Comparison of ENCODE assay signal across 19 mouse cellular contexts in genomic region chr7:127153477-127153876, GRCm38 (mm10). TPM values are rescaled to one million over a fixed set of nuclear protein-coding genes. Genes with fewer than 3 reads are reported as not detected.
DNase-seq lines count a peak whose midpoint lies in the region; ATAC-seq and TF ChIP-seq lines count a peak whose summit lies in the region.
"Had no signal": no experiment of that assay in that cellular context is flagged by ENCODE, and none has a peak within 500 bp of the region (broad histone marks: within the 10 kb centered on the region; RNA-seq: fewer than 3 reads in every experiment).

No protein-coding gene starts in this region.

- ATAC-seq in heart, embryonic 15.5 days (replicated peaks; ENCODE audit: insufficient number of reproducible peaks, insufficient read depth, low FRiP score, low read depth): no peak
- no peak for ATAC-seq in heart, embryonic 11.5 days (replicated peaks; ENCODE audit: insufficient number of reproducible peaks, low FRiP score, low TSS enrichment)
- ATAC-seq in frontal cortex, adult (ENCODE audit: low TSS enrichment): no peak
- ATAC-seq: intestine, embryonic 15.5 days had no signal

- no peaks in the 10 kb centered on the region for H3K79me2 ChIP-seq in MEL (ENCODE audit: control insufficient read depth, insufficient read depth, low read length, poor library complexity)

- TF ChIP-seq EP300 in MEL (IDR thresholded peaks at IDR 0.05; ENCODE audit: low read depth in 1 of 2, low read length in 2 of 2): no peak

- TF ChIP-seq RAD21 in MEL (IDR thresholded peaks at IDR 0.05; ENCODE audit: low read depth, low read length): no peak

- no peak for TF ChIP-seq CTCF in MEL (IDR thresholded peaks at IDR 0.05 in 2 of 3, conservative IDR thresholded peaks at IDR 0.05 in 1 of 3; ENCODE audit: control insufficient read depth in 1 of 3, insufficient read depth in 1 of 3, low read depth in 2 of 3, low read length in 3 of 3, poor library complexity in 1 of 3, severe bottlenecking in 1 of 3)
- TF ChIP-seq CTCF in embryonic fibroblast, embryonic 13.5 days (IDR thresholded peaks at IDR 0.05; ENCODE audit: borderline replicate concordance, insufficient read depth, low read length): no peak

- no peak for TF ChIP-seq POLR2A in MEL (IDR thresholded peaks at IDR 0.05; ENCODE audit: control insufficient read depth in 1 of 2, insufficient read depth in 1 of 2, low read depth in 1 of 2, low read length in 2 of 2, poor library complexity in 1 of 2)
- TF ChIP-seq POLR2A in embryonic fibroblast, embryonic 13.5 days (IDR thresholded peaks at IDR 0.05; ENCODE audit: low read depth, low read length): no peak

- DNase-seq in 3T3-L1 (ENCODE audit: low read depth, low spot score) (peak; percentile 89), MEL (ENCODE audit: low read depth, low spot score) (no peak)
- DNase-seq in cerebellum, adult 18-20 months: no peak
- DNase-seq: cerebellum, adult 9-10 months; heart, postnatal 10 days; lung, postnatal 14 days; spleen, adult 18-20 months; thymus, adult 2 months had no signal

- H3K27me3 ChIP-seq in heart, embryonic 15.5 days: no peaks in the 10 kb centered on the region
- no peaks in the 10 kb centered on the region for H3K27me3 ChIP-seq in heart, embryonic 11.5 days (ENCODE audit: control insufficient read depth, insufficient read depth, low read length)
- no peaks in the 10 kb centered on the region for H3K27me3 ChIP-seq in MEL (ENCODE audit: control insufficient read depth in 1 of 2, insufficient read depth in 2 of 2, low read length in 2 of 2)
- H3K27me3 ChIP-seq: embryonic facial prominence, embryonic 12.5 days; intestine, embryonic 15.5 days; neural tube, embryonic 13.5 days; stomach, embryonic 15.5 days had no signal

- no peak overlapping the region for H3K4me2 ChIP-seq in heart, embryonic 15.5 days
- no peak overlapping the region for H3K4me2 ChIP-seq in heart, embryonic 11.5 days
- H3K4me2 ChIP-seq: embryonic facial prominence, embryonic 12.5 days; hindbrain, embryonic 14.5 days; intestine, embryonic 15.5 days; neural tube, embryonic 13.5 days; stomach, embryonic 15.5 days had no signal

- peak overlapping the region; percentile 10; the same call in 1 of the 2 replicates for H3K27ac ChIP-seq in heart, embryonic 15.5 days
- no peak overlapping the region for H3K27ac ChIP-seq in heart, embryonic 11.5 days (ENCODE audit: low read depth, low read length)
- no peak overlapping the region for H3K27ac ChIP-seq in MEL (ENCODE audit: control insufficient read depth, low read depth, low read length)
- H3K27ac ChIP-seq in embryonic fibroblast, embryonic 13.5 days (ENCODE audit: insufficient read depth, low read length): peak overlapping the region; percentile 65; the same call in 1 of the 2 replicates
- H3K27ac ChIP-seq: embryonic facial prominence, embryonic 12.5 days; hindbrain, embryonic 14.5 days; intestine, embryonic 15.5 days; layer of hippocampus, adult 2 months; liver, embryonic 14.5 days; neural tube, embryonic 13.5 days; stomach, embryonic 15.5 days had no signal

- no peaks in the 10 kb centered on the region for H3K36me3 ChIP-seq in heart, embryonic 15.5 days
- H3K36me3 ChIP-seq in heart, embryonic 11.5 days (ENCODE audit: control insufficient read depth, insufficient read depth, low read length): no peaks in the 10 kb centered on the region
- H3K36me3 ChIP-seq in MEL (ENCODE audit: control insufficient read depth in 1 of 2, insufficient read depth in 2 of 2, low read length in 2 of 2): peaks cover 0 to 12% of the 10 kb centered on the region in 2 experiments; a peak in 2 of 4 replicates
- H3K36me3 ChIP-seq: embryonic facial prominence, embryonic 12.5 days; intestine, embryonic 15.5 days; neural tube, embryonic 13.5 days; stomach, embryonic 15.5 days had no signal

- no peak overlapping the region for H3K4me3 ChIP-seq in heart, embryonic 15.5 days
- H3K4me3 ChIP-seq in heart, embryonic 11.5 days (ENCODE audit: low read depth, low read length): no peak overlapping the region
- H3K4me3 ChIP-seq in MEL (ENCODE audit: control insufficient read depth in 1 of 2, insufficient read depth in 1 of 2, low read depth in 2 of 2, low read length in 2 of 2): no peak overlapping the region
- H3K4me3 ChIP-seq in embryonic fibroblast, embryonic 13.5 days (ENCODE audit: insufficient read depth, low read length): no peak overlapping the region
- H3K4me3 ChIP-seq: embryonic facial prominence, embryonic 12.5 days; intestine, embryonic 15.5 days; layer of hippocampus, adult 2 months; neural tube, embryonic 13.5 days; stomach, embryonic 15.5 days had no signal

- WGBS in heart, embryonic 15.5 days: 28% methylated on average over 3 of the region's 3 CpGs
- WGBS in heart, embryonic 11.5 days (ENCODE audit: insufficient replicate concordance): 50% methylated on average over 3 of the region's 3 CpGs

- H3K9me3 ChIP-seq in heart, embryonic 15.5 days (replicated peaks): no peaks in the 10 kb centered on the region
- H3K9me3 ChIP-seq in heart, embryonic 11.5 days (replicated peaks; ENCODE audit: control insufficient read depth, low read length): no peaks in the 10 kb centered on the region
- no peaks in the 10 kb centered on the region for H3K9me3 ChIP-seq in MEL (replicated peaks; ENCODE audit: insufficient read depth, low read length)
- H3K9me3 ChIP-seq: embryonic facial prominence, embryonic 12.5 days; intestine, embryonic 15.5 days; neural tube, embryonic 13.5 days; stomach, embryonic 15.5 days had no signal

- H3K4me1 ChIP-seq in heart, embryonic 15.5 days (replicated peaks): peaks cover 4% of the 10 kb centered on the region
- H3K4me1 ChIP-seq in heart, embryonic 11.5 days (ENCODE audit: control insufficient read depth, insufficient read depth, low read length): no peaks in the 10 kb centered on the region
- H3K4me1 ChIP-seq in MEL (ENCODE audit: control insufficient read depth in 1 of 2, insufficient read depth in 2 of 2, low read length in 2 of 2): peaks cover 3 to 14% of the 10 kb centered on the region in 2 experiments; a peak in 3 of 4 replicates
- peaks cover 11% of the 10 kb centered on the region for H3K4me1 ChIP-seq in embryonic fibroblast, embryonic 13.5 days (ENCODE audit: control insufficient read depth, insufficient read depth, low read length)
- H3K4me1 ChIP-seq: embryonic facial prominence, embryonic 12.5 days; intestine, embryonic 15.5 days; neural tube, embryonic 13.5 days; stomach, embryonic 15.5 days had no signal

- H3K9ac ChIP-seq in heart, embryonic 15.5 days: no peak overlapping the region
- H3K9ac ChIP-seq in heart, embryonic 11.5 days (ENCODE audit: low read depth, low read length): no peak overlapping the region
- 0 out of 2 replicates have a peak overlapping the region, but pooled peaks have one; percentile 5 for H3K9ac ChIP-seq in MEL (ENCODE audit: control insufficient read depth, low read depth, low read length, poor library complexity, severe bottlenecking)
- H3K9ac ChIP-seq: embryonic facial prominence, embryonic 12.5 days; hindbrain, embryonic 14.5 days; intestine, embryonic 15.5 days; liver, embryonic 14.5 days; neural tube, embryonic 13.5 days; stomach, embryonic 15.5 days had no signal

TF ChIP-seq in MEL, 35 proteins besides CTCF, POLR2A, EP300 and RAD21 (continues in another document):
- no peak for TF ChIP-seq UBTF (IDR thresholded peaks at IDR 0.05; ENCODE audit: borderline replicate concordance, insufficient read depth, low read depth, low read length)
- no peak for TF ChIP-seq TBP (IDR thresholded peaks at IDR 0.05; ENCODE audit: low read depth, low read length)

RNA-seq across cellular contexts. Expression of gene Spn, which starts 15.9 kb away (rescaled TPM):
- polyA plus RNA-seq in heart, embryonic 15.5 days (2015; fragmentation: Nextera tagmentation; extraction: Ambion mirVana): 0.23 and 1.5 TPM in 2 replicates
- 0.32 and 0.39 TPM in 2 replicates for polyA plus RNA-seq in heart, embryonic 11.5 days (2014; fragmentation: Nextera tagmentation; extraction: Ambion mirVana)
- total RNA-seq in MEL (2012; rRNA removed): 169 and 182 TPM in 2 replicates
- 100 to 1,000 TPM; 135 to 184 TPM for polyA plus RNA-seq in MEL (2012; ENCODE audit: insufficient read depth in 1 of 2, insufficient read length in 2 of 2, low read depth in 1 of 2, low replicate concordance in 2 of 2, missing spikeins in 1 of 2)
- polyA plus RNA-seq in embryonic fibroblast, embryonic 13.5 days (2011; ENCODE audit: insufficient read length, low read depth, missing spikeins): not detected in 2 replicates
- polyA plus RNA-seq: embryonic facial prominence, embryonic 12.5 days; hindbrain, embryonic 14.5 days had no signal

RNA-seq across cellular contexts. Expression of gene Qprt, which starts 31.5 kb away (rescaled TPM):
- 1.8 and 2.6 TPM in 2 replicates for polyA plus RNA-seq in heart, embryonic 15.5 days (2015; fragmentation: Nextera tagmentation; extraction: Ambion mirVana)
- 6.2 and 6.6 TPM in 2 replicates for polyA plus RNA-seq in heart, embryonic 11.5 days (2014; fragmentation: Nextera tagmentation; extraction: Ambion mirVana)
- 2.5 and 2.7 TPM in 2 replicates for total RNA-seq in MEL (2012; rRNA removed)
- polyA plus RNA-seq in MEL (2012; ENCODE audit: insufficient read depth in 1 of 2, insufficient read length in 2 of 2, low read depth in 1 of 2, low replicate concordance in 2 of 2, missing spikeins in 1 of 2): 1 to 10 TPM in 1 of 2 experiments, not detected in 1; 3.7 TPM
- polyA plus RNA-seq in embryonic fibroblast, embryonic 13.5 days (2011; ENCODE audit: insufficient read length, low read depth, missing spikeins): 0.25 TPM in 1 of 2 replicates, not detected in the other
- total RNA-seq: layer of hippocampus, adult 2 months had no signal

RNA-seq across cellular contexts. Expression of gene Cd2bp2, which starts 42.4 kb away (rescaled TPM):
- 35.4 and 42.5 TPM in 2 replicates for polyA plus RNA-seq in heart, embryonic 15.5 days (2015; fragmentation: Nextera tagmentation; extraction: Ambion mirVana)
- 41.7 and 41.8 TPM in 2 replicates for polyA plus RNA-seq in heart, embryonic 11.5 days (2014; fragmentation: Nextera tagmentation; extraction: Ambion mirVana)
- total RNA-seq in MEL (2012; rRNA removed): 55.6 and 64.8 TPM in 2 replicates
- 10 to 100 TPM in 1 of 2 experiments, not detected in 1; 56.7 TPM for polyA plus RNA-seq in MEL (2012; ENCODE audit: insufficient read depth in 1 of 2, insufficient read length in 2 of 2, low read depth in 1 of 2, low replicate concordance in 2 of 2, missing spikeins in 1 of 2)
- 66.3 and 74.3 TPM in 2 replicates for polyA plus RNA-seq in embryonic fibroblast, embryonic 13.5 days (2011; ENCODE audit: insufficient read length, low read depth, missing spikeins)

RNA-seq across cellular contexts. Expression of gene Tbc1d10b, which starts 54.8 kb away (rescaled TPM):
- 17.0 and 21.3 TPM in 2 replicates for polyA plus RNA-seq in heart, embryonic 15.5 days (2015; fragmentation: Nextera tagmentation; extraction: Ambion mirVana)
- 17.5 and 23.7 TPM in 2 replicates for polyA plus RNA-seq in heart, embryonic 11.5 days (2014; fragmentation: Nextera tagmentation; extraction: Ambion mirVana)
- total RNA-seq in MEL (2012; rRNA removed): 37.4 and 43.3 TPM in 2 replicates
- polyA plus RNA-seq in MEL (2012; ENCODE audit: insufficient read depth in 1 of 2, insufficient read length in 2 of 2, low read depth in 1 of 2, low replicate concordance in 2 of 2, missing spikeins in 1 of 2): 10 to 100 TPM in 1 of 2 experiments, not detected in 1; 70.3 TPM
- polyA plus RNA-seq in embryonic fibroblast, embryonic 13.5 days (2011; ENCODE audit: insufficient read length, low read depth, missing spikeins): 37.0 and 37.5 TPM in 2 replicates

RNA-seq across cellular contexts. Expression of gene Mylpf, which starts 55.2 kb away (rescaled TPM):
- 11.6 and 15.4 TPM in 2 replicates for polyA plus RNA-seq in heart, embryonic 15.5 days (2015; fragmentation: Nextera tagmentation; extraction: Ambion mirVana)
- 27.8 and 37.5 TPM in 2 replicates for polyA plus RNA-seq in heart, embryonic 11.5 days (2014; fragmentation: Nextera tagmentation; extraction: Ambion mirVana)
- total RNA-seq in MEL (2012; rRNA removed): 8.3 and 11.2 TPM in 2 replicates
- 1 to 10 TPM in 1 of 2 experiments, not detected in 1; 9.1 TPM for polyA plus RNA-seq in MEL (2012; ENCODE audit: insufficient read depth in 1 of 2, insufficient read length in 2 of 2, low read depth in 1 of 2, low replicate concordance in 2 of 2, missing spikeins in 1 of 2)
- polyA plus RNA-seq in embryonic fibroblast, embryonic 13.5 days (2011; ENCODE audit: insufficient read length, low read depth, missing spikeins): 1.4 and 1.7 TPM in 2 replicates

Comparison
In these comparisons a context has a peak if more than half of its experiments do, and no peak if none do; other contexts are left out.
1. H3K27ac ChIP-seq: peak in heart, embryonic 15.5 days (single experiment) and embryonic fibroblast, embryonic 13.5 days (single experiment); none in heart, embryonic 11.5 days (single experiment) and MEL (single experiment).
2. RNA of gene Spn, which starts 15.9 kb away (polyA plus RNA-seq): 135 to 184 TPM in MEL; 0.32 to 0.39 TPM in heart, embryonic 11.5 days, 0.23 to 1.5 TPM in heart, embryonic 15.5 days and not detected in embryonic fibroblast, embryonic 13.5 days; every median in the first group is over 10 times any median in the second.